Mouse (Mus musculus) megakaryocyte, embryonic 14.5 days (primary cell): ENCODE results near the gene Hexim2. TPM values are rescaled to one million over a fixed set of nuclear protein-coding genes. Genes with fewer than 3 reads are reported as not detected.

ENCODE experiments used
- H3K27me3 ChIP-seq: replicated peaks from 2 replicates; pipeline ENCODE3; 2012; ENCODE audit warnings: inconsistent platforms
- H3K36me3 ChIP-seq: replicated peaks from 2 replicates; pipeline ENCODE3; 2012; ENCODE audit warnings: low read length, inconsistent platforms, mixed read lengths
- H3K4me1 ChIP-seq: 2 replicates; pipeline ENCODE4 v1.6.1; 2012; ENCODE audit warnings: inconsistent platforms
- H3K4me3 ChIP-seq: replicated peaks from 2 replicates; pipeline ENCODE3; 2012; ENCODE audit warnings: moderate library complexity, mild to moderate bottlenecking, inconsistent platforms
- H3K9me3 ChIP-seq: 2 replicates; pipeline ENCODE4 v1.6.1; 2012; ENCODE audit warnings: inconsistent platforms
- FLI1 ChIP-seq: IDR thresholded peaks from 2 replicates; pipeline ENCODE4 v1.6.1; 2012; ENCODE audit warnings: low read length, inconsistent platforms, mixed read lengths
- GATA1 ChIP-seq: IDR thresholded peaks from 3 replicates; pipeline ENCODE4 v1.6.1; 2012; ENCODE audit warnings: mixed read lengths, low read length, inconsistent platforms, borderline replicate concordance
- polyA plus RNA-seq: library from polyadenylated mRNA; stranded (reverse); fragments of >175 nt; gene quantifications from 2 replicates; pipeline ENCODE4 v1.2.3, GENCODE M21; 2012; ENCODE audit warnings: low replicate concordance; ENCODE audit not compliant: insufficient read depth

The Hexim2 gene
- polyA plus RNA-seq, 1 experiment: 168 TPM

DNA sequence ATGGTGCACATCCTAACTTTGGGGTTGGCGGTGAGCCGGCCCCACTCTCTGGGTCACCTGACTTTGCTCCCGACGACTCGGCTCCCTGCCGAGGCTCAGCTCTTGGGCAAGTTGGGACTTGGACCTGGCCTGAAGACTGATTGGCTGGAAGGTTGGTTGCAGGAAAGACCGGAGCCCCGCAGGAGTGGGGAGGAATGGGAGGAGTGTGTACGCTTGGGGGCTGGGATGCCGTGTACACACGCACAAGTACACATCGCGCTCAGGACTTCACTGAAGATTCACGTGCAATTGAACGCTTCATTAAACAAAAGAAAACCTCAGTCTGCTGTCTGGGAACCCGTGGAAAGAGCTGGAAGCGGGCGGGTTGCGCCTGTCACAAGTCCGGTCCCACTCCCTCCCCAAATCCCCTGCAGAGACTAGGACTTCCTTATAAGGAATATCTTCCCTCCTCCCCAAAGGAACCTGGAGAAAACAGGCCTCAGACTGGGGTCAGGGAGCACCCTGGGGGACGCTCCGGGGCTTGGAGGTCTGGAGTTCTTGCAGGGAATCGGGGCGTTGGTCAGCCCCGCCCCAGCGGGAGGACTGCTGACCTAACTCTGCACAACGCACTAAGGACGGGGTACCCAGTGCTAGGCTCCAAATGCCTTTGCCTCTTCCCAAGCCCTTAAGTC lies 20.2 kb upstream of the Hexim2 start:
- Histone ChIP-seq H3K4me1 (peaks cover 15% of the 10 kb centered on the region), H3K36me3 (peaks cover 54% of the 10 kb centered on the region), H3K9me3 (no peaks in the 10 kb centered on the region), H3K27me3 (no peaks in the 10 kb centered on the region), H3K4me3 (no peak overlapping the region)
- TF ChIP-seq GATA1: no peak
- TF ChIP-seq FLI1: no peak

DNA sequence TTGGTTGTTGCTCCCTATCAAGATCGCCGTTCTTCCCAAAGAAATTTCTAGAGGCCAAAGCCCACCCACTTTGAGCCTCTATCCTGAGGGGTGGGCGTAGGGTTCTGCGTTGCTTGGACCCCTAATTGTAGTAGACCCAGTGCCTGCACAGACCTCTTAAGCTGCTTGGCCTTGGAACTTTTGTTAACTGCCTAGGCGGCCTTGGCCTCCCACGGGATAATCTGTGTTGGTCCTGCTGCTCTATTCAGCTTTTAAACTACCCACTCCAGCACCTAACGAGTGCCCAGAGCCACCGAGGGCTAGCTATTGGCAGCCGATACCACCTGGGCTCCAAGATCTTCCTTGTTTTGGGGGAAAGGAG lies 19.7 kb upstream of the Hexim2 start:
- H3K36me3 ChIP-seq: peaks cover 49% of the 10 kb centered on the region
- no peak for TF ChIP-seq FLI1
- TF ChIP-seq GATA1: no peak
- H3K9me3 ChIP-seq: no peaks in the 10 kb centered on the region
- peaks cover 15% of the 10 kb centered on the region for H3K4me1 ChIP-seq
- H3K4me3 ChIP-seq: no peak overlapping the region
- no peaks in the 10 kb centered on the region for H3K27me3 ChIP-seq

GRCm38 (mm10) chr11:103113005-103113404 lies 19.2 kb upstream of the Hexim2 start:
- H3K4me3 ChIP-seq: no peak overlapping the region
- TF ChIP-seq GATA1: no peak
- peaks cover 15% of the 10 kb centered on the region for H3K4me1 ChIP-seq
- no peaks in the 10 kb centered on the region for H3K27me3 ChIP-seq
- peaks cover 48% of the 10 kb centered on the region for H3K36me3 ChIP-seq
- no peaks in the 10 kb centered on the region for H3K9me3 ChIP-seq

DNA sequence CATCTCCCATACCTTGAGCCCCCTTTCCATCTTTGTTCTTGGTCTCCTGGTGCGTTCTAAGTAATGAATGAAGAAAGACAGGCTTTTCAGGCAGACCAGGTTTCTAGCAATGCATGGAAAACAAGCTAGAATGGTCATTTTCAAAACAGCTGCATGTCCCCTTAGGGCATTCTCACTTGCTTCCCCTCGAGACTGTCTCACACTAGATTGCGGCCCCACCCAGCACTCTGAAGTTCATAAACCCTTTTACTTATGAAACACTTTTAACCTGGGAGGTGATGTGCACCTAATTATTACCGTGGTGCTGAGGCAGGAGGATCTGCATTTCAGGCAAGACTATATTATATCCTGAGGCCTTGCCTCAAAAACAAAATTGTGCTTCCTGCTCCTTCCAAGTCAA lies 18.5 kb upstream of the Hexim2 start:
- Histone ChIP-seq H3K4me3 (no peak overlapping the region), H3K9me3 (no peaks in the 10 kb centered on the region), H3K4me1 (peaks cover 20% of the 10 kb centered on the region), H3K36me3 (peaks cover 47% of the 10 kb centered on the region), H3K27me3 (no peaks in the 10 kb centered on the region)
- TF ChIP-seq GATA1 (no peak), FLI1 (no peak)

- Histone ChIP-seq H3K9me3 (no peaks in the 10 kb centered on the region), H3K27me3 (no peaks in the 10 kb centered on the region), H3K4me1 (peaks cover 23% of the 10 kb centered on the region), H3K4me3 (peak overlapping the region; percentile 98), H3K36me3 (peaks cover 43% of the 10 kb centered on the region)
- TF ChIP-seq FLI1 (no peak), GATA1 (no peak)
Observed at GRCm38 (mm10) chr11:103114270-103114943, 17.8 kb upstream of the Hexim2 start.

GRCm38 (mm10) chr11:103115163-103116007 lies 16.8 kb upstream of the Hexim2 start:
- Histone ChIP-seq H3K4me3 (peak overlapping the region; percentile 98), H3K36me3 (peaks cover 42% of the 10 kb centered on the region), H3K4me1 (peaks cover 27% of the 10 kb centered on the region), H3K9me3 (no peaks in the 10 kb centered on the region), H3K27me3 (no peaks in the 10 kb centered on the region)
- no peak for TF ChIP-seq FLI1
- no peak for TF ChIP-seq GATA1

DNA sequence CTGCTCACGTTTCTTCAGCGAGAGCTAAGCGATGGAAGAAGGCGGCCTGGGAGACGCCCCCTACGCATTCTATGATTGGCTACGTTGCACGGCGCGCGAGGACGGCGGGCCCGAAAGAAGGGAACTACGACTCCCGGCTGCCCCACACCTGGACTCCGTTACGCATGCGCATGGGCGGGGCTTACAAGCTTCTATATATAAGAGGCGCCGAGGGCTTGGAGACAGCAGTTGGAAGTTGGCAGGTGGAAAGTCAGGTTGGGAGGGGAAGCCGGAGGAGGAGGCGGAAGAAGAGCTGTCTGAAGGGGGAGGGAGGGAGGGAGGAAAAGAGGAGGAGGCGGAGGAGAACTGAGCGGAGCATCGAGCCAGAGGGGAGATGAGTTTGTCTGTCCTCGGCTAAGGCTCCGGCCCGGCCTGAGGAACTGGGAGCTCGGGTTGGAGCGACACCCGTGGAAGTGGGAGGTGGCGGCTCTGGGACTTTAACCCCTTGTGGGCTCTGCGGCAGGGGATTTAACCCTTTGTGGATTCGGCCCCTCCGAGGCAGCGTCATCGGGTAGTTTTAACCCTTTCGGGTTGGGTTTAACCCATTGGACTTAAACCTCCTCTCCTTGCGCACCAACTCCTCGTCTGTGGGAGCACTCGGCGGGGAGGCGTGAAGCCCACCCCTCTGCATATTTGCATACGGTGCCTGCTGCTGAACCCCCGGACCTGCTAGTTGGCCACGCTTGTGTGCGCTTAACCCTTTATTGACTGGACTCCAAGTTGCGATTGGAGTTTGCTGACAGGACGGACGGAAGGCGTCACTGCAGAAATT lies 16.0 kb upstream of the Hexim2 start, which contains the start of gene Hexim1:
Hexim1 (plus strand) TSS at position 224 of the 811 bp plus-strand sequence.
- H3K27me3 ChIP-seq: no peaks in the 10 kb centered on the region
- no peaks in the 10 kb centered on the region for H3K9me3 ChIP-seq
- H3K4me1 ChIP-seq: peaks cover 27% of the 10 kb centered on the region
- H3K36me3 ChIP-seq: peaks cover 39% of the 10 kb centered on the region
- H3K4me3 ChIP-seq: peak within 1 kb of the TSS; percentile 98
- TF ChIP-seq FLI1 (no peak), GATA1 (no peak)

DNA sequence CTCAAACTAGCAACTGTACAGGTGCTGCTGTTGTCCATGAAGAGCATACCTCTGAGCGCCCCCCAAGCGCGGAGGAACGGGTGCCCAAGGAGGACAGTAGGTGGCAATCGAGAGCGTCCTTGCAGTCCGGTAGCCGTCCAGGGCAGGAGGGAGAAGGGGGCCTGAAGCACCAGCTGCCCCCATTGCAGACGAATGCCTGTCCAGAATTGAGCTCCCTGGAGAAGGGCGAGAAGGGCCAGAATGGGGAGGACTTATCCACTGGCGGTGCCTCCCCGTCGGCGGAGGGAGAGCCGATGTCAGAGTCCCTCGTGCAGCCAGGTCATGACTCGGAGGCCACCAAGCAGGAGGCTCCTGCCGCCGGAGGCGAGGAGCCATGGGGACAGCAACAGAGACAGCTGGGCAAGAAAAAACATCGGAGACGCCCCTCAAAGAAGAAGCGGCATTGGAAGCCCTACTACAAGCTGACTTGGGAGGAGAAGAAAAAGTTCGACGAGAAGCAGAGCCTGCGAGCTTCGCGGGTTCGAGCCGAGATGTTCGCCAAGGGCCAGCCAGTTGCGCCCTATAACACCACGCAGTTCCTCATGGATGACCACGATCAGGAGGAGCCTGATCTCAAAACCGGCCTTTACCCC lies 15.2 kb upstream of the Hexim2 start:
- peaks cover 27% of the 10 kb centered on the region for H3K4me1 ChIP-seq
- peaks cover 34% of the 10 kb centered on the region for H3K36me3 ChIP-seq
- no peaks in the 10 kb centered on the region for H3K27me3 ChIP-seq
- H3K9me3 ChIP-seq: no peaks in the 10 kb centered on the region
- TF ChIP-seq GATA1: no peak
- no peak for TF ChIP-seq FLI1
- peak overlapping the region; percentile 98 for H3K4me3 ChIP-seq

- no peaks in the 10 kb centered on the region for H3K27me3 ChIP-seq
Observed at GRCm38 (mm10) chr11:103117591-103118009, 14.6 kb upstream of the Hexim2 start.

More at GRCm38 (mm10) chr11:103117591-103118009, 14.6 kb upstream of the Hexim2 start:
- H3K9me3 ChIP-seq: no peaks in the 10 kb centered on the region
- H3K4me3 ChIP-seq: peak overlapping the region; percentile 98
- H3K36me3 ChIP-seq: peaks cover 33% of the 10 kb centered on the region
- peaks cover 27% of the 10 kb centered on the region for H3K4me1 ChIP-seq
- TF ChIP-seq FLI1 (no peak), GATA1 (no peak)
